Mouse (Mus musculus): ENCODE data around the gene Nit1. TPM values are rescaled to one million over a fixed set of nuclear protein-coding genes. Genes with fewer than 3 reads are reported as not detected.
A peak's percentile ranks its signal among the peaks of the same experiment; 100 is the strongest.

Gene Nit1
- polyA plus RNA-seq, 1 experiment from 2014 or later: 35.6 TPM

DNA sequence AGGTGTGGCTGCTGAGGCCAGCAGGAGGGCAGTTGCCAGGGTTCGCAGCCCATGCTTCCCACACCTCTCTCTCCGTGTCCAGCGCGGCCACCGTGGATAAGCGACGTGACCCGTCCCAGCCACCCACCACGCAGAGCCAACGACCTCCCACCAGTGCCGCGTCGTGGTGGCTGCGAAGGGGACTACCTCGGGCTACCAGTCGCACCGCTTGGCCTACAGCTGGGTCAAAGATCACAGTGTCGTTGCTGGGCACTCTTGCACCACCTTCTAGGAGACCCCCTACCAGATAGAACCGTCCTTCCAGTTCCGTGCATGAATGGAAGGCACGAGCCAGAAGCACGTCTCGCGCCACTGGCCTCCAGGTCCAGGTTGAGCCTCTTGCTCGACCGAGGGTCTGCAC lies 14.8 kb upstream of the Nit1 start:
- WGBS: 5% methylated on average over 26 of the region's 26 CpGs
- Histone ChIP-seq H3K4me1 (replicated peaks; ENCODE audit: control insufficient read depth, insufficient read depth, low read length) (peaks cover 3% of the 10 kb centered on the region; the same call in 1 of the 2 replicates), H3K27me3 (ENCODE audit: control insufficient read depth, insufficient read depth, low read length) (no peaks in the 10 kb centered on the region), H3K9me3 (ENCODE audit: control insufficient read depth, low read length) (peaks cover 3% of the 10 kb centered on the region; the same call in 1 of the 2 replicates), H3K4me3 (ENCODE audit: low read depth, low read length) (peak overlapping the region; percentile 43), H3K27ac (ENCODE audit: low read depth, low read length) (no peak overlapping the region), H3K36me3 (ENCODE audit: control insufficient read depth, insufficient read depth, low read length) (peaks cover 9% of the 10 kb centered on the region), H3K9ac (ENCODE audit: low read length) (peak overlapping the region; percentile 58), H3K4me2 (ENCODE audit: low read depth, low read length, severe bottlenecking) (peak overlapping the region; percentile 70)
- peak; percentile 65 for DNase-seq (ENCODE audit: low spot score)
- ATAC-seq (replicated peaks; ENCODE audit: low FRiP score): peak; percentile 65; the same call in 1 of the 2 replicates

DNA sequence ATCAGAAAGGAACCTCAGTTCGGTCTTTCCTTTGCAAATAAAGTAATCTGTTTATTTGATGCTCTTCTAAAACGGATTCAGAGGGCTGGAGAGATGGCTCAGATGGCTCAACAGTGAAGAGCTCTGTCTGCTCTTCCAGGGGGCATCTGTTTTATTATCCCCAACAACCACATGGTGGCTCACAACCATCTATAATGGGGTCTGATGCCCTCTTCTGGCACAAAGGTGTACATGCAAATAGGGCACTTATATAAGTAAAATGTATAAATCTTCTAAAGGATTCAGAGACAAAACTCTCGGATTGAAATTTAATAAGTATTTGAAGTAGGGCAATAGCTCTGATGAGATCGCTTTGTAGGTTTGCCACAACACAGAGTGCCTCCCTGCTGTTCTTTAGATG lies 13.0 kb upstream of the Nit1 start:
- peaks cover 3% of the 10 kb centered on the region; the same call in 1 of the 2 replicates for H3K9me3 ChIP-seq (ENCODE audit: control insufficient read depth, low read length)
- H3K4me1 ChIP-seq (replicated peaks; ENCODE audit: control insufficient read depth, insufficient read depth, low read length): peaks cover 3% of the 10 kb centered on the region; the same call in 1 of the 2 replicates
- no peak overlapping the region for H3K4me2 ChIP-seq (ENCODE audit: low read depth, low read length, severe bottlenecking)
- no peaks in the 10 kb centered on the region for H3K27me3 ChIP-seq (ENCODE audit: control insufficient read depth, insufficient read depth, low read length)
- peaks cover 9% of the 10 kb centered on the region for H3K36me3 ChIP-seq (ENCODE audit: control insufficient read depth, insufficient read depth, low read length)
- no peak for DNase-seq (ENCODE audit: low spot score)
- no peak for ATAC-seq (replicated peaks; ENCODE audit: low FRiP score)
- H3K4me3 ChIP-seq (ENCODE audit: low read depth, low read length): no peak overlapping the region
- H3K9ac ChIP-seq (ENCODE audit: low read length): no peak overlapping the region
- no peak overlapping the region for H3K27ac ChIP-seq (ENCODE audit: low read depth, low read length)
- 79% methylated on average over 4 of the region's 4 CpGs for WGBS

DNA sequence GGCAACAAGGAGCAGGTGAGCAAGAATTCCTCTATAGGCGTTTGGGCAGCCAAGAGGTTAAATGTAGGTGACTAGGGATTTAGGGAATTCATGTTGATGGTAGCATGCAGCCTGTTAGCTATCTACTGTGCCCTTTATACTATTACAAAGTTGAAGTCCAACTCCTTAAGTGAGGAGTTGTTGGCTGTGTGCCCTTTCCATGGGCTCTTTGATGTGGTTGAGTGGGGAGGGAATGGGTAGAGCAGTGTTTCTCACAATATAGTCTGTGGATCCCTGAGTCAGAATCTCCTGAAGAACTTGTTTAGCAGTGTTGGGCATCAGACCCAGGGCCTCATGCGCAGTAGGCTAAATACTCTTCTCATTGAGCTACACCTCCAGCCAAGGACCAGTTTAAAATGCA lies 11.4 kb upstream of the Nit1 start:
- Histone ChIP-seq H3K27me3 (ENCODE audit: control insufficient read depth, insufficient read depth, low read length) (no peaks in the 10 kb centered on the region), H3K9ac (ENCODE audit: low read length) (no peak overlapping the region), H3K4me1 (replicated peaks; ENCODE audit: control insufficient read depth, insufficient read depth, low read length) (peaks cover 3% of the 10 kb centered on the region; the same call in 1 of the 2 replicates), H3K9me3 (ENCODE audit: control insufficient read depth, low read length) (peaks cover 3% of the 10 kb centered on the region; the same call in 1 of the 2 replicates), H3K4me3 (ENCODE audit: low read depth, low read length) (no peak overlapping the region), H3K4me2 (ENCODE audit: low read depth, low read length, severe bottlenecking) (no peak overlapping the region), H3K27ac (ENCODE audit: low read depth, low read length) (no peak overlapping the region), H3K36me3 (ENCODE audit: control insufficient read depth, insufficient read depth, low read length) (peaks cover 9% of the 10 kb centered on the region)
- 90% methylated on average over 2 of the region's 2 CpGs for WGBS
- ATAC-seq (replicated peaks; ENCODE audit: low FRiP score) (no peak), DNase-seq (ENCODE audit: low spot score) (no peak)

DNA sequence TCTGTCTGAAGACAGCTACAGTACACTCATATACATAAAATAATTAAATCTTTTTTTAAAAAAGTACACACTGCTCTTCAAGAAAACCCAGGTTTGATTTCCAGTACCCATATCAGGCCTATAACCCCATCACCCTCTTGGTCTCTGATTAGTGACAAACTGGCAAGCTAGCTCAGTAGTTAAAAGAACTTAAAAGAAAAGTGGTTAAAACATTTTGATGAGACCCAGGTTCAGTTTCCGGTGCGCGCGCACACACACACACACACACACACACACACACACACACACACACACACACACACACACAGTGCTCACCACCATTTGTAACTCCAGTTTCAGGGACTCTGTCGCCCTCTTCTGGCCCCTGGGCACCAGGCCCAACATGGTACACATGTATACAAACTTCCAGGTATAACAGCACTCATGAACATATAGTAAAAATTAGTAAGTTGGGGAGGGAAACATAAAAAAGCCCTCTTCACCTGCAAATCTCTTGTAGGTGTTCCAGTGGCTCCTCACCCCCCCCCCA lies 10.4 kb upstream of the Nit1 start:
- Histone ChIP-seq H3K9ac (ENCODE audit: low read length) (no peak overlapping the region), H3K27me3 (ENCODE audit: control insufficient read depth, insufficient read depth, low read length) (no peaks in the 10 kb centered on the region), H3K4me3 (ENCODE audit: low read depth, low read length) (no peak overlapping the region), H3K4me1 (replicated peaks; ENCODE audit: control insufficient read depth, insufficient read depth, low read length) (peaks cover 3% of the 10 kb centered on the region; the same call in 1 of the 2 replicates), H3K27ac (ENCODE audit: low read depth, low read length) (no peak overlapping the region), H3K4me2 (ENCODE audit: low read depth, low read length, severe bottlenecking) (no peak overlapping the region), H3K36me3 (ENCODE audit: control insufficient read depth, insufficient read depth, low read length) (peaks cover 9% of the 10 kb centered on the region), H3K9me3 (ENCODE audit: control insufficient read depth, low read length) (peaks cover 3% of the 10 kb centered on the region; the same call in 1 of the 2 replicates)
- no peak for ATAC-seq (replicated peaks; ENCODE audit: low FRiP score)
- 81% methylated on average over 5 of the region's 5 CpGs for WGBS
- no peak for DNase-seq (ENCODE audit: low spot score)

DNA sequence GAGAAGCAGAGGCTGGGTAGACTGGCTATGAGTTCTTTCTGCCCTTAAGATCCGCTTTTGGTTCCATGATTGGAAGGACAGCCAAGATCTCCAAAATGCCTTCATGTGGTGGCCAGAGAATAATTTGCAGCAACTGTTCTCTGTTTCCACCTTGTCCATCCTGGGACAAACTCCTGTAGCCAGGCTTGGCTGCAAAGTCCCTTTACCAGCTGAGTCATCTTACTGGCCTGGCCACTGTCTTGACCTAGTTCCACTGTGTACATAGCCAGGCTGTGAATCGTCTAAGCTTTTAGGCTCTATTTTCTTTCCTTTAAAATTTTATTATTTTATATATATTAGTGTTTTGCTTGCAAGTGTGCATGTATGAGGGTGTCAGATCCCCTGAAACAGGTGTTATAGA lies 3.8 kb upstream of the Nit1 start:
- 96% methylated on average over 2 of the region's 2 CpGs for WGBS
- Histone ChIP-seq H3K9me3 (ENCODE audit: control insufficient read depth, low read length) (peaks cover 6% of the 10 kb centered on the region; the same call in 1 of the 2 replicates), H3K27ac (ENCODE audit: low read depth, low read length) (no peak overlapping the region), H3K9ac (ENCODE audit: low read length) (no peak overlapping the region), H3K4me3 (ENCODE audit: low read depth, low read length) (no peak overlapping the region), H3K4me2 (ENCODE audit: low read depth, low read length, severe bottlenecking) (no peak overlapping the region), H3K27me3 (ENCODE audit: control insufficient read depth, insufficient read depth, low read length) (no peaks in the 10 kb centered on the region), H3K36me3 (ENCODE audit: control insufficient read depth, insufficient read depth, low read length) (no peaks in the 10 kb centered on the region), H3K4me1 (replicated peaks; ENCODE audit: control insufficient read depth, insufficient read depth, low read length) (no peaks in the 10 kb centered on the region; the same call in 1 of the 2 replicates)
- DNase-seq (ENCODE audit: low spot score) (no peak), ATAC-seq (replicated peaks; ENCODE audit: low FRiP score) (no peak)

DNA sequence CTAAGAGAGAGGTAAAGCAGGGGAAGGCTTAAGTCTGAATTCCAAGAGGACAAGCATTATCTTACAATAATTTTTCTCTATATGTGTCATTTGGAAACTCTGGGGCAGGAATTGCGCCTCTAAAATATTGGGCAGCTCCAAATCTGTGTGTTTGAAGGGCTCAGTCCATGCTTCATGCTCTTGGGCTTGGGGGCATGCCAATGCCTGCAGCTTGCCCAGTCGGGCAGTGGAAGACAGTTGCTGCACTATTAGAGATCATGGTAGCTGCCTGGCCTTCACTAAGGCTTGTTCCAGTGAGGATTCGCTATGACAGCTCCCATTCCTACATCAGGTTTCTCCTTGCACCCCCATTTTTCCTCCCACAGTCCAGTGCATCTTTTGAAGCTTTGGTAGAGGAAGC lies 3.2 kb upstream of the Nit1 start:
- no peak for DNase-seq (ENCODE audit: low spot score)
- no peaks in the 10 kb centered on the region; the same call in 1 of the 2 replicates for H3K4me1 ChIP-seq (replicated peaks; ENCODE audit: control insufficient read depth, insufficient read depth, low read length)
- H3K9me3 ChIP-seq (ENCODE audit: control insufficient read depth, low read length): peaks cover 6% of the 10 kb centered on the region; the same call in 1 of the 2 replicates
- H3K4me3 ChIP-seq (ENCODE audit: low read depth, low read length): no peak overlapping the region
- WGBS: 91% methylated on average over 3 of the region's 3 CpGs
- no peak overlapping the region for H3K9ac ChIP-seq (ENCODE audit: low read length)
- no peaks in the 10 kb centered on the region for H3K27me3 ChIP-seq (ENCODE audit: control insufficient read depth, insufficient read depth, low read length)
- no peak overlapping the region for H3K27ac ChIP-seq (ENCODE audit: low read depth, low read length)
- no peak for ATAC-seq (replicated peaks; ENCODE audit: low FRiP score)
- no peaks in the 10 kb centered on the region for H3K36me3 ChIP-seq (ENCODE audit: control insufficient read depth, insufficient read depth, low read length)
- H3K4me2 ChIP-seq (ENCODE audit: low read depth, low read length, severe bottlenecking): no peak overlapping the region

DNA sequence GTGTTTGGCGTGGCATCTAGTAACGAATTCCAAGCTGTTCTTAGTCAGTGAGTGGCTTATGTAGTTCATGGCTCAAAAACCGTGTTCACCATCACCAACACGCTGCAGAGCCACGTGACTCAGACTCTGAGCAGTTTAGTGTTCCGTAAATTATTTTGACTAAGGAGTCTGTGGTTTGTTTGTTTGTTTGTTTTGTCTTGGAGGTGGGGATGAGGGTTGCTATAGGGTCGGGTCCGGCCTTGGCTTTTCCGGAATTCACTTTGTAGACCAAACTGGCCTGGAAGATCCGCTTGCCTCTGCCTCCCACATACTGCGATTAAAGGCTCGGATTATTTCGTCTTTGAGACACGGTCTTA lies 627 bp upstream of the Nit1 start:
- Histone ChIP-seq H3K4me1 (replicated peaks; ENCODE audit: control insufficient read depth, insufficient read depth, low read length) (no peaks in the 10 kb centered on the region; the same call in 1 of the 2 replicates), H3K9ac (ENCODE audit: low read length) (peak overlapping the region; percentile 79), H3K4me2 (ENCODE audit: low read depth, low read length, severe bottlenecking) (peak overlapping the region; percentile 73), H3K9me3 (ENCODE audit: control insufficient read depth, low read length) (peaks cover 6% of the 10 kb centered on the region; the same call in 1 of the 2 replicates), H3K4me3 (ENCODE audit: low read depth, low read length) (peak overlapping the region; percentile 92), H3K36me3 (ENCODE audit: control insufficient read depth, insufficient read depth, low read length) (peaks cover 2% of the 10 kb centered on the region; the same call in 1 of the 2 replicates), H3K27ac (ENCODE audit: low read depth, low read length) (no peak overlapping the region), H3K27me3 (ENCODE audit: control insufficient read depth, insufficient read depth, low read length) (no peaks in the 10 kb centered on the region)
- DNase-seq (ENCODE audit: low spot score): no peak
- WGBS: 2% methylated on average over 14 of the region's 14 CpGs
- ATAC-seq (replicated peaks; ENCODE audit: low FRiP score): no peak

DNA sequence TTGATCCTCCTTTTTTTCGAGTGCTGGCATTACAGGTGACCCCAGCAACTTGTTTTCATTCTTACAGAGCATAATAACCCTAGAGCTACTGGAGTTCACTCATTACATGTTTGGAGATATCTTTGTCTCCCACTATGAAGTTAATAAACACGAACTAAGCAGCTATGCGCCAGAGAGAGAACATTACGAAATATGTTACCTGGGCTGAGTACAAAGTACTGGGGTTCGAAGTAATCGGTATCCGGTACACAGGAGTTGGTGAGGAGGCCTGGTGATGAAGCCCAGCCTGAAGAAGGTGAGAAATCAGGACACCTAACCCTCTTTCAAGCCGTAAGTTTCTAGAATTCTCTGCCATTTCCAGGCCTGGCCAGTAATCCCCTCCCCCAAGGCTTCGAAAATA lies 731 bp downstream of the Nit1 start:
- Histone ChIP-seq H3K9ac (ENCODE audit: low read length) (peak overlapping the region; percentile 79), H3K4me2 (ENCODE audit: low read depth, low read length, severe bottlenecking) (peak overlapping the region; percentile 73), H3K4me1 (replicated peaks; ENCODE audit: control insufficient read depth, insufficient read depth, low read length) (no peaks in the 10 kb centered on the region; the same call in 1 of the 2 replicates), H3K36me3 (ENCODE audit: control insufficient read depth, insufficient read depth, low read length) (peaks cover 2% of the 10 kb centered on the region), H3K9me3 (ENCODE audit: control insufficient read depth, low read length) (peaks cover 6% of the 10 kb centered on the region; the same call in 1 of the 2 replicates), H3K27ac (ENCODE audit: low read depth, low read length) (no peak overlapping the region), H3K4me3 (ENCODE audit: low read depth, low read length) (peak overlapping the region; percentile 92), H3K27me3 (ENCODE audit: control insufficient read depth, insufficient read depth, low read length) (no peaks in the 10 kb centered on the region)
- DNase-seq (ENCODE audit: low spot score) (no peak), ATAC-seq (replicated peaks; ENCODE audit: low FRiP score) (no peak)
- WGBS: 81% methylated on average over 9 of the region's 9 CpGs

All from forebrain, embryonic 11.5 days (tissue).